Mouse (Mus musculus) G1E (cell line): ENCODE results near the gene Parp16. TPM values are rescaled to one million over a fixed set of nuclear protein-coding genes. Genes with fewer than 3 reads are reported as not detected.

Experiments used
- ATAC-seq: 2 replicates; pipeline ENCODE4 v1.8.0; 2016; ENCODE audit warnings: mild to moderate bottlenecking; ENCODE audit not compliant: insufficient number of reproducible peaks, poor library complexity, low FRiP score, severe bottlenecking; ENCODE audit errors: extremely low read depth
- DNase-seq: peaks from one replicate; pipeline ENCODE4 v3.0.0; 2012; ENCODE audit warnings: low spot score
- H3K27me3 ChIP-seq: 2 replicates; pipeline ENCODE4 v1.6.1; 2012; ENCODE audit warnings: mild to moderate bottlenecking, low read length, inconsistent platforms; ENCODE audit not compliant: insufficient read depth
- H3K36me3 ChIP-seq: replicated peaks from 2 replicates; pipeline ENCODE3; 2012; ENCODE audit warnings: mild to moderate bottlenecking, inconsistent platforms
- H3K4me1 ChIP-seq: 2 replicates; pipeline ENCODE4 v1.6.1; 2012; ENCODE audit warnings: low read depth, low read length, inconsistent platforms, mixed read lengths; ENCODE audit not compliant: insufficient read depth
- H3K4me3 ChIP-seq: 2 replicates; pipeline ENCODE4 v1.5.1; 2012; ENCODE audit warnings: low read depth, mild to moderate bottlenecking, inconsistent platforms, low read length, moderate library complexity, mixed read lengths
- H3K9me3 ChIP-seq: replicated peaks from 2 replicates; pipeline ENCODE4 v1.6.1; 2012; ENCODE audit warnings: inconsistent platforms
- CTCF ChIP-seq: IDR thresholded peaks from 2 replicates; pipeline ENCODE4 v1.5.1; 2012; ENCODE audit warnings: low read depth, low read length, inconsistent platforms, mixed read lengths
- GATA1 ChIP-seq: IDR thresholded peaks from 2 replicates; pipeline ENCODE4 v1.6.1; 2012; ENCODE audit warnings: borderline replicate concordance, low read length, inconsistent platforms, mixed read lengths
- GATA2 ChIP-seq: IDR thresholded peaks from 2 replicates; pipeline ENCODE4 v1.6.1; 2012; ENCODE audit warnings: low read depth, low read length, inconsistent platforms, borderline replicate concordance
- POLR2AphosphoS5 ChIP-seq: IDR thresholded peaks from 2 replicates; pipeline ENCODE4 v1.6.1; 2012; ENCODE audit warnings: low read depth, low read length, inconsistent platforms; ENCODE audit not compliant: insufficient replicate concordance
- TAL1 ChIP-seq: conservative IDR thresholded peaks from 2 replicates; pipeline ENCODE4 v1.6.1; 2012; ENCODE audit warnings: low read depth, low read length, inconsistent platforms, mixed read lengths
- polyA plus RNA-seq: library from polyadenylated mRNA; stranded (reverse); fragments of >175 nt; gene quantifications from 2 replicates; pipeline ENCODE4 v1.2.3, GENCODE M21; 2012
- total RNA-seq, 2 experiments: library from RNA; stranded (forward) in 1 of 2; stranded (reverse) in 1 of 2; fragments of 200-1000 nt in 1 of 2; fragments of >200 nt in 1 of 2; fragmentation: Nextera tagmentation in 1 of 2; gene quantifications; 2 replicates each; pipeline ENCODE4 v1.2.3; 2014 to 2017

The Parp16 gene
- total RNA-seq (2014; fragmentation: Nextera tagmentation) (14.8 and 19.5 TPM in 2 replicates), total RNA-seq (2017) (7.7 and 7.8 TPM in 2 replicates), polyA plus RNA-seq (15.9 and 19.4 TPM in 2 replicates)

DNA sequence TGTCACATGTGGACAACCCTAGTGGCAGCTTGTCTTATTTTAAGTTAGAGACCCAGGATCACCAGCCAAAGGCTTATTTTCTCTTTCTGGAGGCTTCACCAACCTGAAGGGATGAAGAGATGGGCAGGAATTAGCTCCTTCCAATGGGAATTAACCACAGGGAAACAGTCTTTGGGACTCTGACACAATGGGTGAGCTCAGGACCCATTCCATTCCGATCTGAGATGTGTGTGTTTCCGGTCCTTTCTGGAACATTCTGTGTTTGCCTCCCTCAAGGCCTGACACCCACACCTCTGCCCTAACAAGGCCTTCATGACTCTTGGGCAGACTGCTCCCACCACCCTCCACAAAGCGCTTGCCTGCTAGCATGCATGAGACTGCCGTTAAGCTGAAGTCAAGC, at the start of gene Parp16:
Gene Parp16 (plus strand): TSS at position 301 of the 400 bp plus-strand sequence.
- H3K27me3 ChIP-seq: 0 out of 2 replicates have a peak, but pooled peaks cover 2% of the 10 kb centered on the region
- ATAC-seq (no peak), DNase-seq (no peak)
- peaks cover 2% of the 10 kb centered on the region; the same call in 1 of the 2 replicates for H3K9me3 ChIP-seq
- H3K4me1 ChIP-seq: peaks cover 42% of the 10 kb centered on the region
- TF ChIP-seq CTCF (no peak), TAL1 (no peak), GATA2 (no peak), GATA1 (no peak), POLR2AphosphoS5 (no peak)
- H3K4me3 ChIP-seq: no peak within 1 kb of the TSS; the same call in 1 of the 2 replicates
- H3K36me3 ChIP-seq: no peaks in the 10 kb centered on the region

DNA sequence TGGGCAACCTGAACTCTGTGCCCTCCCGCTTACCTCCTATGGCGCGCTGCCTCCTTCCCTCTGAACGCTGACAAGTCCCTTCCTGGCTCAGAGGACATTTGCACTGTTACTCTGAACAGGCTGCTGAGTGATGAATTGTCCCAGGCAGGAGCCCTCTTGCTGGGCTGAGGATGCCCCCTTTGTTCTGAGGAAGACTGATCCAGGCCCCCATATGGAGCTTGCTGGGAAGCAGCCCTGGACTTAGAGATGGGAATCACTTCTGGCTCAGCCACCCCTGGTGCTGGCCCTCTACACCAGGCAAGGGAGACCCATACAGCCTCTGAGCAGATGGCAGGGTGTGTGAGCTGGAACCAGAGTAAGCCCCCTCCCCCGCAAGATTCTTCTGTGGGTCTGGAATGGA, 49.2 kb upstream of the Parp16 start:
- no peaks in the 10 kb centered on the region for H3K4me1 ChIP-seq
- DNase-seq: no peak
- peaks cover 11% of the 10 kb centered on the region for H3K9me3 ChIP-seq
- peaks cover 37% of the 10 kb centered on the region for H3K27me3 ChIP-seq
- ATAC-seq: no peak
- no peak for TF ChIP-seq POLR2AphosphoS5
- TF ChIP-seq GATA2: no peak
- no peak for TF ChIP-seq TAL1
- TF ChIP-seq GATA1: no peak
- no peak for TF ChIP-seq CTCF
- no peaks in the 10 kb centered on the region for H3K36me3 ChIP-seq
- no peak overlapping the region for H3K4me3 ChIP-seq

DNA sequence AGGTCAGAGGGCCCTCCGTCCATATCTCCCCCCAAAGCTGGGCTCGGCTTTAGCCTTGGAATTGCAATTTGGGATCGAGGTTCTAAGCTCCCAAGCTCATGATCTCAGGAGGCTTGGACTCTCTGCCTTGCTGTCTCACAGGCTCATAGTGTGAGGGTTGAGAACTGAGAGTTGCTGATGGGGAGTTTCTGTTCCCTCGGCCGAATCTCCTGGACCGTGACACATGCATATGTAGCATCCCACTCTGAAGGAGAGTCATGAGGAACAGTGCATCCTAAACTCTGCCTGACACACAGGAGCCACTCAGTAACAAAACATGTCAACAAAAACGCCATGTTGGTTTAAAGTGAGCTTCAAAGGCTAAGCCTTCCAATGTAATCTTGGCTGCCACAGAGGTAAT, 46.6 kb upstream of the Parp16 start:
- Histone ChIP-seq H3K9me3 (no peaks in the 10 kb centered on the region), H3K36me3 (no peaks in the 10 kb centered on the region), H3K4me3 (no peak overlapping the region), H3K27me3 (peaks cover 33% of the 10 kb centered on the region), H3K4me1 (no peaks in the 10 kb centered on the region)
- TF ChIP-seq GATA1 (no peak), POLR2AphosphoS5 (no peak), GATA2 (no peak), CTCF (no peak), TAL1 (no peak)
- ATAC-seq: no peak
- no peak for DNase-seq

DNA sequence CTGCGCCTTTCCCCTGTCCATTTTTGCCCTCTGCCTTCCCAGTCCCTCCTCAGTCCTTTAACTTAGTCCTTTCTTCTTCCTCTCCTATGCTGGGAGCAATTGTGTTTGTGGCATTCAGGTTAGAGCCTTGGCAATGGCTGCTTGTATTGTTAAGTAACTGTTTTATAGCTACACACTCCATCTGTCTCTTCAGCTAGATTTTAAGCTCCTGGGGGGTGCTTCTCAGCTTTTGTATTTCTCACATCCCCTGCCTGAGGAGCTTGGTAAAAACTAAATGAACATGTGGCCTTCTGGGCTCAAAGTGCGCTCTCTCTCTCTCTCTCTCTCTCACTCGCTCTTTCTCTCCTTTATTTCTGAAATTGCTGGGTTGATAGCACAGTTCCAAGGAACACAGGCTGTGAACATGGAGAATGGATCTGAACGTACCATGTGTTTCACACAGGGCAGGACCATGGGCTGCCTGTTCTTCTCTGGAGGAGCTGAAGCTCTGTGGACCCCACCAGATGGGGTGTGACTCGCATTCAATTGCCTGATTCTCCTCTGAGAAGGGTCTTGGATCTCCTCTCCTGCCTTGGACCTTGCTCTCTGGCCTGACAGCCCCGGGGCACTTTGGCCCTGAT, 42.3 kb upstream of the Parp16 start:
- Histone ChIP-seq H3K4me1 (no peaks in the 10 kb centered on the region), H3K36me3 (no peaks in the 10 kb centered on the region), H3K4me3 (no peak overlapping the region), H3K9me3 (no peaks in the 10 kb centered on the region), H3K27me3 (peaks cover 43% of the 10 kb centered on the region)
- DNase-seq (no peak), ATAC-seq (no peak)
- TF ChIP-seq GATA1: no peak
- no peak for TF ChIP-seq POLR2AphosphoS5
- TF ChIP-seq CTCF: no peak
- no peak for TF ChIP-seq TAL1
- TF ChIP-seq GATA2: no peak

DNA sequence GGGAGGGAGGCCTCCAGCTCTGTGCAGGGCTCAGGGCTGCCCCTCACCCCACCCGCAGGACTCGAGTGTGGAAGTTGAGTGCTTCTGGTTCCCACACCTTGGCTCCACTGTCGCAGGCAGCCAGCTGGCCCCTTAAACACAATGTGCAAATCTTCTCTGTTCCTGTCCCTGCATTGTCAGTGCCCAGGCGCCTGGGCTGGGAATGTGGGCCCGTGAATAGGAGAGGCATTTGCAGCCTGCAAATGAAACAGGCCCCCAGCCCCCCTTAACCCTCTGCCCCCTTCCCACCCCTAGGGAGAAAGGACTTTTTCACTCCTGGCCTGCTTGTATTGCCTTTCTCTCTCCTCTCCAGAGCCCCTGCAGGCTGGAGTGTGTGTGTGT, 41.8 kb upstream of the Parp16 start:
- no peaks in the 10 kb centered on the region for H3K9me3 ChIP-seq
- no peak for ATAC-seq
- no peaks in the 10 kb centered on the region for H3K4me1 ChIP-seq
- no peak for DNase-seq
- peaks cover 39% of the 10 kb centered on the region for H3K27me3 ChIP-seq
- TF ChIP-seq POLR2AphosphoS5 (no peak), CTCF (no peak), GATA2 (no peak), GATA1 (no peak), TAL1 (no peak)
- no peak overlapping the region for H3K4me3 ChIP-seq
- H3K36me3 ChIP-seq: no peaks in the 10 kb centered on the region

DNA sequence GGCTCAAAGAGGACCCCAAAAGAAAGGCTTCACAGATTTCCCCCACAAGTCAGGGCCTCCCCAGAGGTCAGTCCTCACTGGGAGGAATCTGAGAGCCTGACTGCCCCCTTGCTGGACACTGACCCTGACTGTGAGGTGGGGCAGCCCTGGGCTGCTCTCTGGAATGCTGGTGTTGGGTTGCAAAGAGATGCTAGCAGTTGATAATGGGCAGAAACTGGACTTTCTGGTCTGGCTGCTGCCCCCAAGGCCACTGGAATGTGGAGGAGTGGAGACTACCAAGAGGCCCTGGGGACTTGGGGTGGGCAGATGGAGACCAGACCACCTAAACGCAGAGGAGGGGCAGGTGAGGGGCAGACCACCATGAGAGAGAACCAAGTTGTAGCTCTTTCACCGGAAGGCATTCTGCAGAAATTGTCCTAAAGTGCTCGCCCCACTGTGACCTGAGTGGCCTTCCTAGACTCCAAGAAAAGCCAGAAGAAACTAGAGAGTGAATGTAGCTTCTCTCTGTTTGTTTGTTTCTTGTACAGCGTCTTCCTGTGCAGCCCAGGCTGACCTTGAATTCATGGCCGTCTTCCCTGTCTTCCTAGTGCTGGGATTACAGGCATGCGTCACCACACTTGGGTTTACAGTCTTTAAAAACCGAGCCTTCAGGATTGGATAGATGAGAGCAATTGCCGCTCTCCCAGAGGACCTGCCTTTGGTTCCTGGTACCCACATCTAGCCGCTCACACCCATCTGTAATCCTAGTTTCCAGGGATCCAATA, 40.3 kb upstream of the Parp16 start:
- TF ChIP-seq GATA2 (no peak), GATA1 (no peak), CTCF (no peak), TAL1 (no peak), POLR2AphosphoS5 (no peak)
- H3K4me3 ChIP-seq: no peak overlapping the region
- DNase-seq (no peak), ATAC-seq (no peak)
- H3K36me3 ChIP-seq: no peaks in the 10 kb centered on the region
- no peaks in the 10 kb centered on the region for H3K4me1 ChIP-seq
- peaks cover 46% of the 10 kb centered on the region for H3K27me3 ChIP-seq
- H3K9me3 ChIP-seq: no peaks in the 10 kb centered on the region
